Mouse (Mus musculus) stomach, embryonic 16.5 days (tissue): ENCODE results near the gene Vkorc1. TPM values are rescaled to one million over a fixed set of nuclear protein-coding genes. Genes with fewer than 3 reads are reported as not detected.
A peak's percentile ranks its signal among the peaks of the same experiment; 100 is the strongest.

Source experiments
- ATAC-seq: fragments of 200-750 bp; cut with Nextera tagmentation; 2 replicates; pipeline ENCODE4 v1.8.0; 2017; ENCODE audit warnings: moderate number of reproducible peaks, moderate TSS enrichment; ENCODE audit not compliant: insufficient read depth, low FRiP score
- H3K27ac ChIP-seq: fragments of 300-500 bp; sonication (generic); 2 replicates; pipeline ENCODE4 v1.5.1; 2014; ENCODE audit warnings: low read length
- H3K27me3 ChIP-seq: fragments of 300-500 bp; sonication (generic); 2 replicates; pipeline ENCODE4 v1.6.1; 2014; ENCODE audit warnings: low read length, control low read depth, mixed read lengths; ENCODE audit not compliant: control insufficient read depth, insufficient read depth
- H3K36me3 ChIP-seq: fragments of 300-500 bp; sonication (generic); 2 replicates; pipeline ENCODE4 v1.6.1; 2014; ENCODE audit warnings: low read length; ENCODE audit not compliant: control insufficient read depth, insufficient read depth
- H3K4me1 ChIP-seq: fragments of 300-500 bp; sonication (generic); 2 replicates; pipeline ENCODE4 v1.6.1; 2014; ENCODE audit warnings: low read length, control low read depth, mixed read lengths; ENCODE audit not compliant: control insufficient read depth, insufficient read depth
- H3K4me2 ChIP-seq: fragments of 300-500 bp; sonication (generic); 2 replicates; pipeline ENCODE4 v1.6.1; 2014; ENCODE audit warnings: low read depth, low read length, mixed read lengths
- H3K4me3 ChIP-seq: fragments of 300-500 bp; sonication (generic); replicated peaks from 2 replicates; pipeline ENCODE4 v1.5.1; 2014; ENCODE audit warnings: mild to moderate bottlenecking, low read length
- H3K9ac ChIP-seq: fragments of 300-500 bp; sonication (generic); 2 replicates; pipeline ENCODE4 v1.6.1; 2014; ENCODE audit warnings: low read length
- H3K9me3 ChIP-seq: fragments of 300-500 bp; sonication (generic); replicated peaks from 2 replicates; pipeline ENCODE4 v1.6.1; 2016; ENCODE audit warnings: low read length, control low read depth; ENCODE audit not compliant: control insufficient read depth
- WGBS: fragments of 180-500 bp; shearing (Covaris S2); extraction: QIAGEN DNeasy Blood & Tissue Kit; methylation state at CpG from one replicate; pipeline ENCODE4 v1.1.7; 2014; 5-methylcytosine and 5-hydroxymethylcytosine counted together
- polyA plus RNA-seq: library from polyadenylated mRNA; unstranded; fragments of >200 nt; fragmentation: Nextera tagmentation; extraction: Ambion mirVana; gene quantifications from 2 replicates; pipeline ENCODE4 v1.2.1, GENCODE M21; 2015

Vkorc1 gene
- polyA plus RNA-seq, 1 experiment from 2014 or later: 179 TPM

- ATAC-seq: peak; percentile 93
- H3K27me3 ChIP-seq: no peaks in the 10 kb centered on the region
- under 1% methylated on average over 41 of the region's 43 CpGs for WGBS
- H3K27ac ChIP-seq: peak overlapping the region; percentile 98
- peak overlapping the region; percentile 95 for H3K9ac ChIP-seq
- peaks cover 22% of the 10 kb centered on the region for H3K36me3 ChIP-seq
- peak overlapping the region; percentile 96 for H3K4me3 ChIP-seq
- peak overlapping the region; percentile 85 for H3K4me2 ChIP-seq
- no peaks in the 10 kb centered on the region for H3K9me3 ChIP-seq
- H3K4me1 ChIP-seq: peaks cover 17% of the 10 kb centered on the region
Measured at GRCm38 (mm10) chr7:127875627-127876001, 19.8 kb downstream of the Vkorc1 start.

GRCm38 (mm10) chr7:127874812-127875626 lies 20.4 kb downstream of the Vkorc1 start:
- Histone ChIP-seq H3K27ac (peak overlapping the region; percentile 98), H3K36me3 (peaks cover 16% of the 10 kb centered on the region), H3K4me3 (peak overlapping the region; percentile 96), H3K27me3 (no peaks in the 10 kb centered on the region), H3K9me3 (no peaks in the 10 kb centered on the region), H3K9ac (peak overlapping the region; percentile 95), H3K4me2 (peak overlapping the region; percentile 85), H3K4me1 (peaks cover 17% of the 10 kb centered on the region)
- WGBS: 3% methylated on average over 20 of the region's 20 CpGs
- ATAC-seq: no peak

- H3K27ac ChIP-seq: no peak overlapping the region
- 75% methylated on average over 5 of the region's 5 CpGs for WGBS
- H3K4me1 ChIP-seq: peaks cover 13% of the 10 kb centered on the region
- H3K9me3 ChIP-seq: no peaks in the 10 kb centered on the region
- H3K36me3 ChIP-seq: peaks cover 9% of the 10 kb centered on the region; the same call in 1 of the 2 replicates
- H3K9ac ChIP-seq: no peak overlapping the region
- no peak overlapping the region for H3K4me3 ChIP-seq
- ATAC-seq: no peak
- H3K4me2 ChIP-seq: no peak overlapping the region
- H3K27me3 ChIP-seq: no peaks in the 10 kb centered on the region
Measured at GRCm38 (mm10) chr7:127870136-127870821, 25.1 kb downstream of the Vkorc1 start.

- peaks cover 9% of the 10 kb centered on the region; the same call in 1 of the 2 replicates for H3K36me3 ChIP-seq
- 38% methylated on average over 3 of the region's 3 CpGs for WGBS
- no peak overlapping the region for H3K4me2 ChIP-seq
- H3K27me3 ChIP-seq: no peaks in the 10 kb centered on the region
- no peak overlapping the region for H3K4me3 ChIP-seq
- peaks cover 9% of the 10 kb centered on the region for H3K4me1 ChIP-seq
- peak overlapping the region; percentile 34; the same call in 1 of the 2 replicates for H3K27ac ChIP-seq
- ATAC-seq: peak; percentile 49; the same call in 1 of the 2 replicates
- no peak overlapping the region for H3K9ac ChIP-seq
- no peaks in the 10 kb centered on the region for H3K9me3 ChIP-seq
Measured at GRCm38 (mm10) chr7:127869149-127869810, 26.1 kb downstream of the Vkorc1 start.

- peaks cover 9% of the 10 kb centered on the region; the same call in 1 of the 2 replicates for H3K36me3 ChIP-seq
- no peak overlapping the region for H3K4me3 ChIP-seq
- 93% methylated on average over 18 of the region's 18 CpGs for WGBS
- H3K27me3 ChIP-seq: no peaks in the 10 kb centered on the region
- H3K9ac ChIP-seq: no peak overlapping the region
- H3K4me1 ChIP-seq: peaks cover 5% of the 10 kb centered on the region; the same call in 1 of the 2 replicates
- no peaks in the 10 kb centered on the region for H3K9me3 ChIP-seq
- no peak overlapping the region for H3K27ac ChIP-seq
- ATAC-seq: no peak
- no peak overlapping the region for H3K4me2 ChIP-seq
Measured at GRCm38 (mm10) chr7:127867641-127868040, 27.8 kb downstream of the Vkorc1 start.

GRCm38 (mm10) chr7:127866434-127866833 lies 29.0 kb downstream of the Vkorc1 start:
- no peak overlapping the region for H3K4me3 ChIP-seq
- H3K36me3 ChIP-seq: peaks cover 9% of the 10 kb centered on the region; the same call in 1 of the 2 replicates
- H3K27me3 ChIP-seq: no peaks in the 10 kb centered on the region
- ATAC-seq: no peak
- H3K4me2 ChIP-seq: no peak overlapping the region
- WGBS: 92% methylated on average over 12 of the region's 12 CpGs
- no peaks in the 10 kb centered on the region for H3K9me3 ChIP-seq
- H3K4me1 ChIP-seq: peaks cover 5% of the 10 kb centered on the region; the same call in 1 of the 2 replicates
- H3K9ac ChIP-seq: no peak overlapping the region
- no peak overlapping the region for H3K27ac ChIP-seq

- no peak overlapping the region for H3K4me2 ChIP-seq
- no peak overlapping the region for H3K4me3 ChIP-seq
- WGBS: 83% methylated on average over 6 of the region's 6 CpGs
- H3K9ac ChIP-seq: no peak overlapping the region
- no peaks in the 10 kb centered on the region for H3K36me3 ChIP-seq
- H3K27me3 ChIP-seq: no peaks in the 10 kb centered on the region
- ATAC-seq: no peak
- H3K4me1 ChIP-seq: no peaks in the 10 kb centered on the region
- no peak overlapping the region for H3K27ac ChIP-seq
- H3K9me3 ChIP-seq: no peaks in the 10 kb centered on the region
Measured at GRCm38 (mm10) chr7:127858258-127858657, 37.2 kb downstream of the Vkorc1 start.

- H3K27me3 ChIP-seq: no peaks in the 10 kb centered on the region
- no peak overlapping the region for H3K4me2 ChIP-seq
- no peak; the same call in 1 of the 2 replicates for ATAC-seq
- H3K4me1 ChIP-seq: no peaks in the 10 kb centered on the region
- H3K36me3 ChIP-seq: no peaks in the 10 kb centered on the region
- H3K9ac ChIP-seq: no peak overlapping the region
- H3K27ac ChIP-seq: no peak overlapping the region
- WGBS: 50% methylated on average over 5 of the region's 5 CpGs
- no peaks in the 10 kb centered on the region for H3K9me3 ChIP-seq
- H3K4me3 ChIP-seq: no peak overlapping the region
Measured at GRCm38 (mm10) chr7:127850906-127851305, 44.5 kb downstream of the Vkorc1 start.
